Mouse (Mus musculus): ENCODE measurements around the gene Rgs7. TPM values are rescaled to one million over a fixed set of nuclear protein-coding genes. Genes with fewer than 3 reads are reported as not detected.
A peak's percentile ranks its signal among the peaks of the same experiment; 100 is the strongest.

Rgs7 gene
- total RNA-seq, 2 experiments from 2014 or later, result 20.2 to 21.7 TPM

- no peak for DNase-seq
Measured at GRCm38 (mm10) chr1:175300895-175301294, 191.4 kb downstream of the Rgs7 start.

GRCm38 (mm10) chr1:175300404-175300803 is 191.9 kb downstream of the Rgs7 start:
- no peak for DNase-seq

GRCm38 (mm10) chr1:175299603-175300397 is 192.5 kb downstream of the Rgs7 start:
- no peak for DNase-seq

- DNase-seq, result no peak
Measured at GRCm38 (mm10) chr1:175296906-175297305, 195.4 kb downstream of the Rgs7 start.

GRCm38 (mm10) chr1:175290072-175290471 is 202.2 kb downstream of the Rgs7 start:
- DNase-seq, result no peak

GRCm38 (mm10) chr1:175262341-175262740 is 230.0 kb downstream of the Rgs7 start:
- no peak for DNase-seq

GRCm38 (mm10) chr1:175259374-175259773 is 232.9 kb downstream of the Rgs7 start:
- no peak for DNase-seq

- no peak for DNase-seq
Measured at GRCm38 (mm10) chr1:175255224-175255623, 237.1 kb downstream of the Rgs7 start.

GRCm38 (mm10) chr1:175254724-175255123 is 237.6 kb downstream of the Rgs7 start:
- no peak for DNase-seq

GRCm38 (mm10) chr1:175242135-175242534 is 250.2 kb downstream of the Rgs7 start:
- DNase-seq, result no peak

- no peak for DNase-seq
Measured at GRCm38 (mm10) chr1:175240137-175240536, 252.2 kb downstream of the Rgs7 start.

- no peak for DNase-seq
Measured at GRCm38 (mm10) chr1:175221593-175222500, 270.5 kb downstream of the Rgs7 start.

GRCm38 (mm10) chr1:175219563-175219962 is 272.7 kb downstream of the Rgs7 start:
- DNase-seq, result no peak

GRCm38 (mm10) chr1:175207004-175207403 is 285.3 kb downstream of the Rgs7 start:
- DNase-seq, result no peak

GRCm38 (mm10) chr1:175205633-175206032 is 286.7 kb downstream of the Rgs7 start:
- DNase-seq, result no peak

- DNase-seq, result no peak
Measured at GRCm38 (mm10) chr1:175203544-175203943, 288.8 kb downstream of the Rgs7 start.

- DNase-seq, result no peak
Measured at GRCm38 (mm10) chr1:175202902-175203301, 289.4 kb downstream of the Rgs7 start.

- no peak for DNase-seq
Measured at GRCm38 (mm10) chr1:175198881-175199280, 293.4 kb downstream of the Rgs7 start.

GRCm38 (mm10) chr1:175195806-175196205 is 296.5 kb downstream of the Rgs7 start:
- no peak for DNase-seq

- no peak for DNase-seq
Measured at GRCm38 (mm10) chr1:175188186-175188585, 304.1 kb downstream of the Rgs7 start.

- DNase-seq, result no peak
Measured at GRCm38 (mm10) chr1:175185211-175185610, 307.1 kb downstream of the Rgs7 start.

GRCm38 (mm10) chr1:175184736-175185135 is 307.6 kb downstream of the Rgs7 start:
- DNase-seq, result peak; percentile 3

- DNase-seq, result no peak
Measured at GRCm38 (mm10) chr1:175178733-175179132, 313.6 kb downstream of the Rgs7 start.

Data from adrenal gland, postnatal 10 days (tissue).